Mouse (Mus musculus) kidney, adult 9 months (tissue): ENCODE data around the gene Ttc39b.
A peak's percentile ranks its signal among the peaks of the same experiment; 100 is the strongest.
"Not testable (repeated sequence)": the region's sequence is repeated elsewhere in the genome, so short reads cannot be mapped to it uniquely, and the experiment has no call there.

Source experiments
- DNase-seq: peaks from one replicate; pipeline ENCODE4 v3.0.0; 2022

Ttc39b gene

GRCm38 (mm10) chr4:83272917-83273615, 51.0 kb downstream of the Ttc39b start:
- no peak for DNase-seq

- no peak for DNase-seq
Measured at GRCm38 (mm10) chr4:83270481-83270880, 53.6 kb downstream of the Ttc39b start.

- DNase-seq, result no peak
Measured at GRCm38 (mm10) chr4:83269614-83270013, 54.4 kb downstream of the Ttc39b start.

- no peak for DNase-seq
Measured at GRCm38 (mm10) chr4:83265926-83266692, 57.9 kb downstream of the Ttc39b start.

- DNase-seq, result no peak
Measured at GRCm38 (mm10) chr4:83264832-83265231, 59.2 kb downstream of the Ttc39b start.

- DNase-seq, result peak; percentile 27
Measured at GRCm38 (mm10) chr4:83261998-83262397, 62.1 kb downstream of the Ttc39b start.

GRCm38 (mm10) chr4:83259690-83260089, 64.4 kb downstream of the Ttc39b start:
- DNase-seq, result no peak

GRCm38 (mm10) chr4:83258273-83258672, 65.8 kb downstream of the Ttc39b start:
- no peak for DNase-seq

GRCm38 (mm10) chr4:83257279-83258260, 66.5 kb downstream of the Ttc39b start:
- DNase-seq, result no peak

- DNase-seq, result peak; percentile 36
Measured at GRCm38 (mm10) chr4:83256779-83257178, 67.3 kb downstream of the Ttc39b start.

GRCm38 (mm10) chr4:83254941-83255340, 69.1 kb downstream of the Ttc39b start:
- DNase-seq, result no peak

- DNase-seq, result no peak
Measured at GRCm38 (mm10) chr4:83253679-83254078, 70.4 kb downstream of the Ttc39b start.

- DNase-seq, result no peak
Measured at GRCm38 (mm10) chr4:83243706-83244105, 80.3 kb downstream of the Ttc39b start.

- DNase-seq, result no peak
Measured at GRCm38 (mm10) chr4:83241630-83242029, 82.4 kb downstream of the Ttc39b start.

GRCm38 (mm10) chr4:83237656-83238055, 86.4 kb downstream of the Ttc39b start:
- no peak for DNase-seq

GRCm38 (mm10) chr4:83235304-83235703, 88.8 kb downstream of the Ttc39b start:
- not testable (repeated sequence) for DNase-seq

GRCm38 (mm10) chr4:83234739-83235138, 89.3 kb downstream of the Ttc39b start:
- DNase-seq, result no peak

GRCm38 (mm10) chr4:83234132-83234531, 89.9 kb downstream of the Ttc39b start:
- DNase-seq, result no peak

- DNase-seq, result no peak
Measured at GRCm38 (mm10) chr4:83233181-83234123, 90.6 kb downstream of the Ttc39b start.

- DNase-seq, result no peak
Measured at GRCm38 (mm10) chr4:83232315-83232880, 91.7 kb downstream of the Ttc39b start.

GRCm38 (mm10) chr4:83228664-83229283, 95.3 kb downstream of the Ttc39b start:
- peak; percentile 37 for DNase-seq
